Comparison of ENCODE assay signal across 17 mouse cellular contexts in genomic region chr8:5756366-5756765, GRCm38 (mm10).
"Had no signal": no experiment of that assay in that cellular context is flagged by ENCODE, and none has a peak within 500 bp of the region (broad histone marks: within the 10 kb centered on the region; RNA-seq: fewer than 3 reads in every experiment).

No protein-coding gene starts in this region.

- DNase-seq: gastrocnemius, adult 2 months; gastrocnemius, postnatal 10 days; gastrocnemius, postnatal 25 days; heart, adult 18-20 months; heart, postnatal 10 days; heart, postnatal 4 days; kidney, adult 11 months; kidney, adult 2 months; kidney, adult 9 months; kidney, postnatal 14 days; kidney, postnatal 36 days; layer of hippocampus, adult 9-11 months; layer of hippocampus, postnatal 36 days; left cerebral cortex, postnatal 4 days had no signal

- ATAC-seq: hindbrain, embryonic 16.5 days; intestine, embryonic 16.5 days; liver, embryonic 12.5 days had no signal
